Mouse (Mus musculus) heart, adult 11 months (tissue): ENCODE measurements around the gene Fbxl19.

Experiments
- DNase-seq: peaks from one replicate; pipeline ENCODE4 v3.0.0; 2022

Fbxl19 gene

DNA sequence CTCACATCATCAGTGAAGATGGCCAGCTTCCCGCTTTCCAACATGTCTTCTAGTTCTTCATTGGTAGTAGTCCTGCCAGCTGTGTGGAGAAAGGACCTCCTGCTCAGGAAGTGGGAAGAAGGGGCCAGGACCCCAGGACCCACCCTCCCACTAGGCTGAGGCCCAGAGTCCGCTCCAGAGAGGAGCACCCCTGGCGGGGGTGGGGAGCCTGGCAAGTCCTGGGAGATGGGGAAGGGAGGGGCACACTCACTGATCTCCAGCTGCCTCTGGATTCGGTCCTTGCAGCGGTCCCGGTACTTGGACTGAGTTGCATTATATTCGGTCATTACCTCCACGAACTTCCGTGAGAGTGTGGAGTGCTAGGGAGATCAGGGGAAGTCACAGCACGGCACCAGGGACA, 66.3 kb downstream of the Fbxl19 start:
- DNase-seq, result peak; percentile 86

DNA sequence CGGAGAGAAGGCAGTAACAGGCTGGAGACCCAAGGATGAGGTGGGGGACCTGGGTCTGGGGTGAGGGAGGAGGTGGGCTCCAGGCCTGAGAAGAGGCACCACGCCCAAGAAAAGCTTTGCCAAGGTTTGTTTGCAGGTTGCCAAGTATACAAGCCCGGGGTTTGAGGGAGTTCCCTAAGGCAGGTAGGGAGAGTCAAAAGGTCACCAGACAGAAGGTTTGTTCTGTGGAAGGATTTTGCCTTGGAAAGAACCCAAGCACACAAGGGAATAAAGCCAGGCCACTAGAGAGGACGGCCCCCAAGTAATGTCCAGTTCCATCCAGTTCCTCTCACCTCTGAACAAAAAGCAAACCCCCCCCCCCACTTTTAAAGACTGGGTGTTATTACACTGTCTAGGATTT, 66.9 kb downstream of the Fbxl19 start:
- no peak for DNase-seq

DNA sequence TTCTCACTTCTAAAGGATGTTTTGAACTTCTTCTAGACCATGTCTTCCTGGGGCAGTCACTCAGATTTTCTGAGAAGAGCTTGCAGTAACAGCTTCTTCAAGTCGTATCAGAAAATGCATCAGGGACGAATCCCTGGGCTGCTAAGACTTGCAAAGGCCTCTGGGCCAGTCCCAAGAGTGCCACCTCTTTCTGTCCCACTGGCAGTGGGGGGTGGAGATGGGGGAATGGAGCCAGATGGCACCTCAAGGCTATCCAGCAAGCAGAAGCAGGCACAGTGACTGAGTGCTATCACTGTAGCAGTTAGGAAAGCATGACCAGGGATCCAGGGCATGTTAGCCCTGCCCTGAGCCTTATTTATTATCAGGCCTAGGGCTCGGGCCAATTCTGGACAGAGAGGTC, 67.9 kb downstream of the Fbxl19 start:
- peak; percentile 90 for DNase-seq

DNA sequence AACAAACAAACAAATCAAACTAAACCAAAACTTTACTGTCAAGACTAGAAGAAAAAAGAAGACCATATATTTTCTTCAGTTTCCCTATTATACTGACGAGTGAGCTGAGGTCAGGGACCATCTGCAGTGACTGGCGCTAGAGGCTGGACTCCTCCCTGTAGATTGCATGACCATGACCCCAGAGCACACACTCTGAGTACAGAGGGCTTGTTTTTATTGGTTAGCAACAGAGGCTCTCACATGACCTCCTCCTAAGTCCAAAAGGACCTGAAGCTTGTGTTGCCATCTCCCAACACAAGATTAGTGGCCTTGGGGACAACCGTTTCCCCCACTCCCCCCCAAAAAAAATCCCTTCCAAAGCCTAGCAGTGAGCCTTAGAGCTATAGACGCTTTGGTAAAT, 69.5 kb downstream of the Fbxl19 start:
- peak; percentile 97 for DNase-seq

DNA sequence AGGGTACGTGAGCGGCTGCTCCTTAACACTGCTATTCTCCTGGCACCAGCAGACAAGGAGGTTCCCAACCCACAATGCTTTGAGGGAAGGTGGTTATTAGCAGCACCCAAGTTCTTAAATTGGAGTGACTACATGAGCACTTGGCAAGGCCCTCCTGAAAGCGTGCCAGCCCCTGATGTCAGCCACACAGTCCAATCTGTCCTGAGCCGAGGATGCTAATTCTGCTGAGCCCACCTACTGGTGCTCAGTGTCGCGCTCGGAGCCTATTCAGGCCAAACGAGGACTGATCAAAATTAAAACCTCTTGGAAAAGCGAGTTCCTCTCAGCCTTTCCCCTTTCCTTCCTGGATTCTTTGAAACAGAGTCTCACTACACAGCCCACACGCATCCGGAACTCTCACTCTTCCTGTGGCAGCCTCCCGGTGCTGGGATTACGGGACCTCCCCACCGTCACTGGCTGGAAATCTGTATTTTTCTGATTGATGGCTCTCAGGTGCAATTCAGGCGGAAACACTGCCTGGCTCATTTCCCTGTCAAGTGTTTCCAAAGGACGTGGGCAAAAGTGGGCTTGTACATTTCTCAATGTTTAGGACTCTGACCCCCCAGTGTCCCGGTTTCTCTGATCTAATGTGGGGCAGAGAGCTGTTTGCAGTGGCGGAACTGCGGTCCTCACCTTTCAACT, 70.0 kb downstream of the Fbxl19 start:
- peak; percentile 98 for DNase-seq

DNA sequence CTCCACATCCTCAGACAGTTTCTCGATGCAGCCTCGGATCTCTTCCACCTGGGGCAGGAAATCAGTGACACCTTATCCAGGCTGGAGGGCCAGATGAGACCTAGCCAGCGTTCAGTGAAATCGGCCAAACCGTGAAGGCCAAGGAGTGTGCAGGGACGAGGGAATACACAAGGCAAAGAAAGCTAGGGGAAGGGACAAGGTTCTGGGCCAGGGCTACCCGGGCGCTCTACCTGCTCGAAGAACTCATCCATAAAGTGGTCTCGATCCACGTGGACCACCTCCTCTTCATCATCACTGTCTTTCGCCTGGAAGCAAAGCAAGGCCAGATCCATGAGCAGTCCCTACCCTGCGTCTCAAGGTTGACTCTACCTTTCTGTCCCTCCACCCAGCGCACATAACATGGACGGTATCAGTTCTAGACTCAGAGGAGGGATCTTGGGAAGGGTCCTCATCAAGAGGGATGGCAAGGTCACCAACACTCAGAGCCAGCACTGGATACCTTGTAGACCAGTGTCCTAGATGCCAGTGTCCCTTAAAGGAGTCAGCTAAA, 70.8 kb downstream of the Fbxl19 start:
- DNase-seq, result peak; percentile 91

DNA sequence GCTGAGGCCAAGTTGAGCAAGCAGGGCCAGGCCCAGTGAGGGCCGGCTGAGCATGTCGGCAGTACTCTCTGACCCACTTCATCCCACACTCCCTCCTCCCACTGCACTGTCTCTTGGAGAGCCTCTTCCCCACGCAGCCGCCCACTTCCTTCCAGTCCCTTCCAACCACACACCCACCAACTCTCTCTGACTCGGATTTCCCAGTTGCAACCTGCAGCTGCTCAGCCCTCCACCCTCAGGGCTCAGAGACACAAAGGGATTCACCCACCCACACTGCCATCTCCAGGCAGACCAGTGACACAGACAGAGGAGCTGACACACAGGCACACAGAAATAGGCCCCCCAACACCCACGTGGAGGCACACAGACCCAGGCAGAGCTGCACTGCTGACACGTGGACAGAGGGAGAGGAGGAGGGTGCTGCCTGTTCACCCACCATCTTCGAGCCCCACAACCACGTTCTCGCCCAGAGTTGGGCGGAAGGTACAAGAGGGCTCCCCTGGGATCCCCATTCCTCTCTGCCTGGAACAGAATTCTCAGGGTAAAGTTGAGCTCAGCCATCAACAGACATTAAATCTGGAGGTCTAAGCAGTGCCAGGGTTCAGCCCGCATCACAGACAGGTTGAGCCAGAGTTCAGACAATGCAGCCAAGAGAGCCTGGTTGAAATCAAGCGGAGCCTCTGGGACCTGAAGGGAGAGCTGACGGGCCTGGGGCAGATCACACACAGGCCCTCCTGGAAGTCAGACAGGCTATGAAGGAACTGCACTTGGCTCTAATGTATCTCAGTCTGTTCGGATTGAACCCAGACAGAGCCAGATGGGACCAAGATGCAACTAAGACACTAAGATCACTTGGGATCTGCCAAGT, 71.8 kb downstream of the Fbxl19 start:
- DNase-seq, result peak; percentile 98

DNA sequence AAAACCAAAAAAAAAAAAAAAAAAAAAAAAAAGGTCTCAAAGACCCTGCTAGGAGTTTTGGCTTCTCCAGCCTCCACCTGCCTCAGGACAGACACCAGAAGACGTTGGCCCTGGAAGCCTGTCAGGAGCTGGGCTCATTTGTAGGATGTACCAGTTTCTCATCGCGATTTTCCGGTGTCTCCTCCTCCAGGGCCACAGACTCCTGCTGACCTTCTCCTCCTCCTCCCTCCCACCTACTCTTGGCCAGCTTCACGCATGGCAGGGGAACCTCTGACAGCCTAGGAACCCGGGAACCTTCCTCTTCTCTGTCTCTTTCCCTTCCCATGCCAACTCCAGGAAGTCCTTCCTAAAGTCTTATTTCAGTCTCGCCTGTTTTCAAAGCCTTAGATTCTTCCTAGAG, 72.7 kb downstream of the Fbxl19 start:
- DNase-seq, result no peak

DNA sequence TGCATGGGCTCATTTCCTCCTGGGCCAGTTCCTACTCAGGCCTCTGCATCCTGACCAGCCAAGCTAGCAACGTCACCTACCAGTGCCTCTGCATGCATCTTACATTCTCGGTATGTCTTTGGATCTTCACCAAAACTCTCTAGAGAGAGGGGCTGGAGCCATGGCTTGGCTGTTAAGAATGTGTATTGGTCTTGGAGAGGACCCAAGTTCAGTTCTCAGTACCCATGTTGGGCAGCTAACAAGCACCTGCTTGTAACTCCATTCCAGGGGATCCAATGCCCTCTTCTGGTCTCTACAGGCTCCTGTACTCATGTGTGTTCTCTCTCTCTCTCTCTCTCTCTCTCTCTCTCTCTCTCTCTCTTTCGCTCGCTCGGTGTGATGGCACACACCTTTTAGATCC, 73.4 kb downstream of the Fbxl19 start:
- DNase-seq, result no peak
